Comparison of ENCODE assay signal across 8 mouse cellular contexts in the genomic region with DNA sequence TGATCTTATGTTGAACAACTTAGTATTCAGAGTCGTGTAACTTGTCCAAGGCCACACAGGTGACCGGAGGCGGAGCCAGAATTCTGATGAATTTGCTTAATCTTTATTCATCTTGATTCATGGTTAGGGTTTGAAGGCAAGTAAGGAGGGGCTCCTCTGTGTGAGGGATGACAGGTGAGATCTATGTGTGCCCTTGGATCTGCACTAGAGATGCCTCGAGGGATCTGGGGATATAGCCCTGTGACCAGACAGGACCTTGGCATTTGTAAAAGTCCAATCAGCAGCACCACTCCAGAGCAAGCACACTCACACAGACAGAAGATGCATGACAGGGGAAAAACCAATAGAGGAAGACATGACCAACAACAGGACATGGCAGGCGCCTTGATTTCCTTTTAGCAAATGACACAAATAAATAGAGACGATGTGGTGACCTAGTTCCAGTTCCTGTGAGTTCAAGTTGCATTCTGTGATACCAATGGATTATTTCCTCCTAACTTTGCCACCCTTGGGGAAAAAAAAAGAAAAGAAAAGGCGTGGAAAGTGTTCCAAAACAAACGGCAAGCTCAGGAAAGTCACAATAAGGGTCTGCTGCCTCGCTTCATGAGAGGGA. TPM values are rescaled to one million over a fixed set of nuclear protein-coding genes. Genes with fewer than 3 reads are reported as not detected.
A peak's percentile ranks its signal among the peaks of the same experiment; 100 is the strongest.
DNase-seq lines count a peak whose midpoint lies in the region; ATAC-seq lines count a peak whose summit lies in the region.

No protein-coding gene starts in this region.

- H3K9me3 ChIP-seq in heart, embryonic 13.5 days: no peaks in the 10 kb centered on the region
- no peaks in the 10 kb centered on the region for H3K9me3 ChIP-seq in hindbrain, embryonic 14.5 days (ENCODE audit: control insufficient read depth, low read length)

- peak overlapping the region; percentile 76 for H3K4me3 ChIP-seq in heart, embryonic 13.5 days
- peak overlapping the region; percentile 60 for H3K4me3 ChIP-seq in brown adipose tissue, adult 24 weeks (ENCODE audit: insufficient read depth, low read depth, low read length)
- peak overlapping the region; percentile 70 for H3K4me3 ChIP-seq in hindbrain, embryonic 14.5 days (replicated peaks; ENCODE audit: low read length)

- peaks cover 49% of the 10 kb centered on the region for H3K4me1 ChIP-seq in heart, embryonic 13.5 days
- no peaks in the 10 kb centered on the region; the same call in 1 of the 2 replicates for H3K4me1 ChIP-seq in brown adipose tissue, adult 24 weeks (ENCODE audit: control insufficient read depth, insufficient read depth, insufficient read length, low read length)
- peaks cover 18% of the 10 kb centered on the region for H3K4me1 ChIP-seq in hindbrain, embryonic 14.5 days (replicated peaks; ENCODE audit: control insufficient read depth, insufficient read depth, low read length)

- DNase-seq in heart, postnatal 36 days: no peak
- no peak for DNase-seq in hindbrain, embryonic 14.5 days (ENCODE audit: low spot score)
- peak; percentile 48 for DNase-seq in lung, postnatal 36 days
- no peak for DNase-seq in MN1 (ENCODE audit: low spot score)
- DNase-seq in thymus, postnatal 14 days: no peak
- no peak for DNase-seq in gastrocnemius, adult 8-10 months (ENCODE audit: low spot score in 2 of 2)

- peak overlapping the region; percentile 75 for H3K27ac ChIP-seq in heart, embryonic 13.5 days (replicated peaks)
- H3K27ac ChIP-seq in brown adipose tissue, adult 24 weeks (replicated peaks; ENCODE audit: low read depth, low read length): no peak overlapping the region
- no peak overlapping the region for H3K27ac ChIP-seq in hindbrain, embryonic 14.5 days

- WGBS in heart, embryonic 13.5 days: 67% methylated on average over 9 of the region's 9 CpGs
- 79% methylated on average over 9 of the region's 9 CpGs for WGBS in hindbrain, embryonic 14.5 days

- peak overlapping the region; percentile 95 for H3K4me2 ChIP-seq in heart, embryonic 13.5 days
- peak overlapping the region; percentile 91 for H3K4me2 ChIP-seq in hindbrain, embryonic 14.5 days (replicated peaks)

- ATAC-seq in heart, embryonic 13.5 days (ENCODE audit: extremely low read depth, insufficient number of reproducible peaks, low FRiP score, low TSS enrichment): no peak
- no peak for ATAC-seq in hindbrain, embryonic 14.5 days (ENCODE audit: low FRiP score)

- intact Hi-C loops in heart, postnatal 36 days (cut with DNase I): loop anchor here (10.0 kb wide), 1 partner anchor 49 kb away; no protein-coding TSS in a partner anchor

- H3K36me3 ChIP-seq in heart, embryonic 13.5 days: no peaks in the 10 kb centered on the region
- H3K36me3 ChIP-seq in hindbrain, embryonic 14.5 days (replicated peaks; ENCODE audit: control insufficient read depth, insufficient read depth): no peaks in the 10 kb centered on the region

- peak overlapping the region; percentile 86 for H3K9ac ChIP-seq in heart, embryonic 13.5 days
- no peak overlapping the region for H3K9ac ChIP-seq in hindbrain, embryonic 14.5 days

- peaks cover 20% of the 10 kb centered on the region for H3K27me3 ChIP-seq in heart, embryonic 13.5 days (replicated peaks)
- H3K27me3 ChIP-seq in hindbrain, embryonic 14.5 days (ENCODE audit: control insufficient read depth, insufficient read depth, low read length): no peaks in the 10 kb centered on the region

RNA-seq across cellular contexts. Expression of gene St6galnac3, which starts 1.4 kb away (rescaled TPM):
- 21.7 and 24.8 TPM in 2 replicates for polyA plus RNA-seq in heart, embryonic 13.5 days (2015; fragmentation: Nextera tagmentation; extraction: Ambion mirVana)
- total RNA-seq in heart, postnatal 36 days (2021): 1 to 10 TPM; 4.1 to 6.6 TPM
- 1.4 and 4.4 TPM in 2 replicates for polyA plus RNA-seq in brown adipose tissue, adult 24 weeks (2012; ENCODE audit: insufficient read depth, insufficient read length, missing spikeins)
- polyA plus RNA-seq in hindbrain, embryonic 14.5 days (2014; fragmentation: Nextera tagmentation; extraction: Ambion mirVana): 25.3 and 28.3 TPM in 2 replicates
- 1 to 10 TPM in 2 of 4 experiments, under 1 TPM in 2; 0.92 to 2.0 (median 1.1) TPM for total RNA-seq in gastrocnemius, adult 8-10 months (2022)
